ENCODE assay signal across 9 mouse cellular contexts in the genomic region with DNA sequence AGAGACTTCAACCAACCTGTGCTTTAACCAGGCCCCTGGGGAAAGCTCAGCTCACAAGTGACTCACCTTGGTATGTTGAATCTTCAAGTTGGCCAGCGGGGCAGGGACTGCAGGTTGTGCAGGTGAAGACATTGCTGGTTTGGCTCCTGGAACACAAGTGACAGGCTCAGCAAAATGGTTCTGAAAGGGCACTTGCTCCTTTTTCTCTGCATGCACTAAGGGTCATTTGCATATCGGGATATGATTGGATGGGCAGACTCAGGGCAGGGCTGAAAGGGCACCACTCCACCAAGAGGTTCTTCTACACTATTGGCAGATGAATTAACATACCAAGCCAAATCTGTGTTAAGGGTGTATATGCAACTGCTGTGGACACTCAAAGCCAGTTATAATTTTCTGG. TPM values are rescaled to one million over a fixed set of nuclear protein-coding genes. Genes with fewer than 3 reads are reported as not detected.
DNase-seq lines count a peak whose midpoint lies in the region; ATAC-seq lines count a peak whose summit lies in the region.
"Had no signal": no experiment of that assay in that cellular context is flagged by ENCODE, and none has a peak within 500 bp of the region (broad histone marks: within the 10 kb centered on the region; RNA-seq: fewer than 3 reads in every experiment).

TSS of gene Aldh1a7 (minus strand) at position 182 of the 400 bp plus-strand sequence.

- ATAC-seq in heart, embryonic 11.5 days (replicated peaks; ENCODE audit: insufficient number of reproducible peaks, low FRiP score, low TSS enrichment), result 0 out of 2 replicates have a peak, but pooled peaks have one; percentile 46
- ATAC-seq in heart, embryonic 12.5 days (ENCODE audit: insufficient number of reproducible peaks, low FRiP score), result no peak
- peak; percentile 73; the same call in 1 of the 2 replicates for ATAC-seq in limb, embryonic 12.5 days (ENCODE audit: insufficient number of reproducible peaks, insufficient read depth, low FRiP score, low TSS enrichment, low read depth)
- no peak for ATAC-seq in monocyte, adult 5-6 weeks (replicated peaks; ENCODE audit: insufficient number of reproducible peaks, low FRiP score, low TSS enrichment, poor library complexity, severe bottlenecking)

- intact Hi-C loops in left cerebral cortex, postnatal 25 days (cut with DNase I), result no loop called here

- DNase-seq in embryo, embryonic 9.5 days (ENCODE audit: extremely low spot score), result peak; percentile 16
- DNase-seq in retina, postnatal 1 day, result peak; percentile 27
- no peak for DNase-seq in cerebellum, adult 8-10 months
- no peak for DNase-seq in left cerebral cortex, postnatal 25 days (ENCODE audit: low spot score in 2 of 2)

- no peak within 1 kb of the TSS for H3K9ac ChIP-seq in heart, embryonic 11.5 days (ENCODE audit: low read depth, low read length)
- H3K9ac ChIP-seq in heart, embryonic 12.5 days, result no peak within 1 kb of the TSS
- H3K9ac ChIP-seq in limb, embryonic 12.5 days (replicated peaks), result no peak within 1 kb of the TSS

- no peaks in the 10 kb centered on the region for H3K9me3 ChIP-seq in heart, embryonic 11.5 days (replicated peaks; ENCODE audit: control insufficient read depth, low read length)
- H3K9me3 ChIP-seq in heart, embryonic 12.5 days (replicated peaks), result no peaks in the 10 kb centered on the region
- H3K9me3 ChIP-seq in limb, embryonic 12.5 days, result no peaks in the 10 kb centered on the region

- no peaks in the 10 kb centered on the region for H3K27me3 ChIP-seq in heart, embryonic 11.5 days (ENCODE audit: control insufficient read depth, insufficient read depth, low read length)
- H3K27me3 ChIP-seq in heart, embryonic 12.5 days (replicated peaks), result no peaks in the 10 kb centered on the region
- H3K27me3 ChIP-seq in limb, embryonic 12.5 days, result no peaks in the 10 kb centered on the region

- no peak within 1 kb of the TSS for H3K4me2 ChIP-seq in heart, embryonic 11.5 days
- no peak within 1 kb of the TSS for H3K4me2 ChIP-seq in heart, embryonic 12.5 days
- no peak within 1 kb of the TSS for H3K4me2 ChIP-seq in limb, embryonic 12.5 days

- WGBS in heart, embryonic 11.5 days (ENCODE audit: insufficient replicate concordance), result 56% methylated on average over 2 of the region's 2 CpGs
- WGBS in heart, embryonic 12.5 days, result 50% methylated on average over 2 of the region's 2 CpGs
- 65% methylated on average over 2 of the region's 2 CpGs for WGBS in limb, embryonic 12.5 days

- H3K27ac ChIP-seq in heart, embryonic 11.5 days (ENCODE audit: low read depth, low read length), result no peak within 1 kb of the TSS
- no peak within 1 kb of the TSS for H3K27ac ChIP-seq in heart, embryonic 12.5 days (ENCODE audit: poor library complexity, severe bottlenecking)
- H3K27ac ChIP-seq in limb, embryonic 12.5 days, result no peak within 1 kb of the TSS

- no peaks in the 10 kb centered on the region for H3K36me3 ChIP-seq in heart, embryonic 11.5 days (ENCODE audit: control insufficient read depth, insufficient read depth, low read length)
- no peaks in the 10 kb centered on the region for H3K36me3 ChIP-seq in heart, embryonic 12.5 days
- no peaks in the 10 kb centered on the region for H3K36me3 ChIP-seq in limb, embryonic 12.5 days

- H3K4me1 ChIP-seq in heart, embryonic 11.5 days (ENCODE audit: control insufficient read depth, insufficient read depth, low read length), result no peaks in the 10 kb centered on the region
- H3K4me1 ChIP-seq in heart, embryonic 12.5 days (replicated peaks), result no peaks in the 10 kb centered on the region
- no peaks in the 10 kb centered on the region for H3K4me1 ChIP-seq in limb, embryonic 12.5 days (replicated peaks)

- no peak within 1 kb of the TSS for H3K4me3 ChIP-seq in heart, embryonic 11.5 days (ENCODE audit: low read depth, low read length)
- no peak within 1 kb of the TSS for H3K4me3 ChIP-seq in heart, embryonic 12.5 days
- H3K4me3 ChIP-seq in limb, embryonic 12.5 days (replicated peaks), result no peak within 1 kb of the TSS
- H3K4me3 ChIP-seq: erythroblast, embryonic 14.5 days had no signal

RNA-seq across cellular contexts. Expression of gene Aldh1a7, which starts in this region (rescaled TPM):
- 0.65 and 0.70 TPM in 2 replicates for polyA plus RNA-seq in heart, embryonic 11.5 days (2014; fragmentation: Nextera tagmentation; extraction: Ambion mirVana)
- 0.42 and 1.7 TPM in 2 replicates for polyA plus RNA-seq in heart, embryonic 12.5 days (2016; fragmentation: Nextera tagmentation; extraction: Ambion mirVana)
- polyA plus RNA-seq in limb, embryonic 12.5 days (2016; fragmentation: Nextera tagmentation; extraction: Ambion mirVana), result 0.67 and 0.68 TPM in 2 replicates
- not detected in 3 replicates for total RNA-seq in monocyte, adult 5-6 weeks (2017)
- total RNA-seq in left cerebral cortex, postnatal 25 days (2021), result 1 to 10 TPM; 1.4 to 1.5 TPM
- polyA plus RNA-seq: erythroblast, embryonic 14.5 days had no signal

Comparison
In these comparisons a context has a peak if more than half of its experiments do, and no peak if none do; other contexts are left out.
1. Peak in ATAC-seq in heart, embryonic 11.5 days; RNA of the gene not detected or under 1 TPM.
2. Peak in ATAC-seq in limb, embryonic 12.5 days; RNA of the gene not detected or under 1 TPM.
3. DNase-seq: peak in embryo, embryonic 9.5 days (single experiment) and retina, postnatal 1 day (single experiment); none in cerebellum, adult 8-10 months (single experiment) and left cerebral cortex, postnatal 25 days (0 of 2).